Mouse (Mus musculus) liver, postnatal 0 days (tissue): ENCODE results near the gene Map4k1. TPM values are rescaled to one million over a fixed set of nuclear protein-coding genes. Genes with fewer than 3 reads are reported as not detected.

Experiments
- ATAC-seq: fragments of 200-750 bp; cut with Nextera tagmentation; 2 replicates; pipeline ENCODE4 v1.8.0; 2017; ENCODE audit warnings: mild to moderate bottlenecking, moderate library complexity
- DNase-seq: peaks from one replicate; pipeline ENCODE4 v3.0.0-alpha.2; 2016
- H3K27ac ChIP-seq: fragments of 300-500 bp; sonication (generic); 2 replicates; pipeline ENCODE4 v1.5.1; 2014; ENCODE audit warnings: antibody characterized with exemption, moderate library complexity, mild to moderate bottlenecking, low read depth
- H3K27me3 ChIP-seq: fragments of 300-500 bp; sonication (generic); 2 replicates; pipeline ENCODE4 v1.6.1; 2014; ENCODE audit warnings: low read length, control low read depth, mixed read lengths; ENCODE audit not compliant: insufficient read depth
- H3K36me3 ChIP-seq: fragments of 300-500 bp; sonication (generic); replicated peaks from 2 replicates; pipeline ENCODE4 v1.6.1; 2014; ENCODE audit warnings: mild to moderate bottlenecking, control low read depth, low read length, moderate library complexity, mixed read lengths; ENCODE audit not compliant: insufficient read depth
- H3K4me1 ChIP-seq: fragments of 300-500 bp; sonication (generic); 2 replicates; pipeline ENCODE4 v1.6.1; 2014; ENCODE audit warnings: antibody characterized with exemption, mild to moderate bottlenecking, control low read depth; ENCODE audit not compliant: insufficient read depth
- H3K4me2 ChIP-seq: fragments of 300-500 bp; sonication (generic); 2 replicates; pipeline ENCODE4 v1.6.1; 2014; ENCODE audit warnings: low read depth, mild to moderate bottlenecking, low read length, moderate library complexity, mixed read lengths
- H3K4me3 ChIP-seq: fragments of 300-500 bp; sonication (generic); 2 replicates; pipeline ENCODE4 v1.5.1; 2014; ENCODE audit warnings: low read depth, low read length
- H3K9ac ChIP-seq: fragments of 300-500 bp; sonication (generic); replicated peaks from 2 replicates; pipeline ENCODE4 v1.6.1; 2014; ENCODE audit warnings: mild to moderate bottlenecking, moderate library complexity
- H3K9me3 ChIP-seq: fragments of 300-500 bp; sonication (generic); 2 replicates; pipeline ENCODE4 v1.6.1; 2016; ENCODE audit warnings: mild to moderate bottlenecking, control low read depth, low read length, mixed read lengths
- CTCF ChIP-seq: sonication (generic); IDR thresholded peaks from 2 replicates; pipeline ENCODE4 v1.5.1; 2016; ENCODE audit warnings: antibody characterized with exemption, low read depth
- EP300 ChIP-seq: IDR thresholded peaks from 2 replicates; pipeline ENCODE4 v1.6.1; 2016; ENCODE audit warnings: antibody characterized with exemption, low read depth, mild to moderate bottlenecking
- WGBS: fragments of 180-500 bp; shearing (Covaris S2); extraction: QIAGEN DNeasy Blood & Tissue Kit; methylation state at CpG from one replicate; pipeline ENCODE4 v1.1.7; 2014; ENCODE audit not compliant: insufficient replicate concordance; 5-methylcytosine and 5-hydroxymethylcytosine counted together
- polyA plus RNA-seq: library from polyadenylated mRNA; unstranded; fragments of >200 nt; fragmentation: Nextera tagmentation; extraction: Ambion mirVana; gene quantifications from 2 replicates; pipeline ENCODE4 v1.2.1, GENCODE M21; 2015

The Map4k1 gene
- polyA plus RNA-seq, 1 experiment from 2014 or later = 16.5 TPM

GRCm38 (mm10) chr7:28983849-28984248, 2.0 kb downstream of the Map4k1 start:
- TF ChIP-seq CTCF (no peak), EP300 (no peak)
- peaks cover 6% of the 10 kb centered on the region for H3K36me3 ChIP-seq
- no peak overlapping the region for H3K27ac ChIP-seq
- H3K4me3 ChIP-seq = no peak overlapping the region
- 72% methylated on average over 4 of the region's 4 CpGs for WGBS
- DNase-seq (no peak), ATAC-seq (no peak)
- peaks cover 21% of the 10 kb centered on the region for H3K4me1 ChIP-seq
- H3K9ac ChIP-seq = no peak overlapping the region
- H3K4me2 ChIP-seq = peak overlapping the region; percentile 90
- no peaks in the 10 kb centered on the region for H3K9me3 ChIP-seq
- no peaks in the 10 kb centered on the region for H3K27me3 ChIP-seq

- Histone ChIP-seq H3K4me1 (peaks cover 21% of the 10 kb centered on the region), H3K27me3 (no peaks in the 10 kb centered on the region), H3K9ac (no peak overlapping the region), H3K9me3 (no peaks in the 10 kb centered on the region), H3K36me3 (no peaks in the 10 kb centered on the region; the same call in 1 of the 2 replicates), H3K27ac (no peak overlapping the region), H3K4me2 (no peak overlapping the region), H3K4me3 (no peak overlapping the region)
- ATAC-seq (no peak), DNase-seq (no peak)
- no peak for TF ChIP-seq CTCF
- TF ChIP-seq EP300 = no peak
- WGBS = 81% methylated on average over 1 of the region's 1 CpGs
Measured at GRCm38 (mm10) chr7:28984452-28984851, 2.6 kb downstream of the Map4k1 start.

GRCm38 (mm10) chr7:28985207-28985606, 3.4 kb downstream of the Map4k1 start:
- DNase-seq (no peak), ATAC-seq (no peak)
- Histone ChIP-seq H3K27ac (no peak overlapping the region), H3K27me3 (no peaks in the 10 kb centered on the region), H3K9me3 (no peaks in the 10 kb centered on the region), H3K4me2 (no peak overlapping the region), H3K4me3 (no peak overlapping the region), H3K9ac (no peak overlapping the region), H3K4me1 (peaks cover 21% of the 10 kb centered on the region), H3K36me3 (no peaks in the 10 kb centered on the region)
- TF ChIP-seq EP300 = no peak
- 60% methylated on average over 7 of the region's 7 CpGs for WGBS

- Histone ChIP-seq H3K9me3 (no peaks in the 10 kb centered on the region), H3K9ac (no peak overlapping the region), H3K36me3 (no peaks in the 10 kb centered on the region), H3K4me3 (no peak overlapping the region), H3K27me3 (no peaks in the 10 kb centered on the region), H3K27ac (no peak overlapping the region), H3K4me2 (no peak overlapping the region), H3K4me1 (no peaks in the 10 kb centered on the region)
- WGBS = 69% methylated on average over 14 of the region's 14 CpGs
- DNase-seq (no peak), ATAC-seq (no peak)
- TF ChIP-seq EP300 (no peak), CTCF (no peak)
Measured at GRCm38 (mm10) chr7:28990766-28991273, 9.0 kb downstream of the Map4k1 start.

- WGBS = 81% methylated on average over 5 of the region's 5 CpGs
- H3K36me3 ChIP-seq = no peaks in the 10 kb centered on the region
Measured at GRCm38 (mm10) chr7:28991616-28992015, 9.8 kb downstream of the Map4k1 start.

GRCm38 (mm10) chr7:28992997-28993396, 11.1 kb downstream of the Map4k1 start:
- H3K4me1 ChIP-seq = no peaks in the 10 kb centered on the region
- no peak overlapping the region for H3K9ac ChIP-seq
- no peak overlapping the region for H3K4me2 ChIP-seq
- no peak for DNase-seq
- H3K4me3 ChIP-seq = no peak overlapping the region
- H3K36me3 ChIP-seq = no peaks in the 10 kb centered on the region
- no peak for ATAC-seq
- WGBS = 86% methylated on average over 3 of the region's 3 CpGs
- no peaks in the 10 kb centered on the region for H3K9me3 ChIP-seq
- H3K27me3 ChIP-seq = no peaks in the 10 kb centered on the region
- TF ChIP-seq EP300 = no peak
- TF ChIP-seq CTCF = no peak
- no peak overlapping the region for H3K27ac ChIP-seq

More at GRCm38 (mm10) chr7:28991616-28992015, 9.8 kb downstream of the Map4k1 start:
- ATAC-seq (no peak), DNase-seq (no peak)
- no peaks in the 10 kb centered on the region for H3K27me3 ChIP-seq
- H3K9me3 ChIP-seq = no peaks in the 10 kb centered on the region
- no peak overlapping the region for H3K4me2 ChIP-seq
- H3K4me3 ChIP-seq = no peak overlapping the region
- H3K4me1 ChIP-seq = no peaks in the 10 kb centered on the region
- H3K9ac ChIP-seq = no peak overlapping the region
- H3K27ac ChIP-seq = no peak overlapping the region
- TF ChIP-seq CTCF (peak; percentile 65), EP300 (no peak)

GRCm38 (mm10) chr7:28993402-28993801, 11.6 kb downstream of the Map4k1 start:
- ATAC-seq = no peak
- H3K9ac ChIP-seq = no peak overlapping the region
- H3K4me2 ChIP-seq = no peak overlapping the region
- no peaks in the 10 kb centered on the region for H3K4me1 ChIP-seq
- H3K9me3 ChIP-seq = no peaks in the 10 kb centered on the region
- H3K36me3 ChIP-seq = no peaks in the 10 kb centered on the region
- H3K4me3 ChIP-seq = no peak overlapping the region
- TF ChIP-seq CTCF = no peak
- TF ChIP-seq EP300 = no peak
- 69% methylated on average over 3 of the region's 3 CpGs for whole genome bisulfite sequencing
- DNase-seq = no peak
- H3K27ac ChIP-seq = no peak overlapping the region
- H3K27me3 ChIP-seq = no peaks in the 10 kb centered on the region
